Mouse (Mus musculus) limb, embryonic 15.5 days (tissue): Measurements from ENCODE around the gene Hacl1. TPM values are rescaled to one million over a fixed set of nuclear protein-coding genes. Genes with fewer than 3 reads are reported as not detected.

Experiments used
- ATAC-seq: fragments of 200-750 bp; cut with Nextera tagmentation; 2 replicates; pipeline ENCODE4 v1.8.0; 2017; ENCODE audit warnings: low read depth, moderate TSS enrichment; ENCODE audit not compliant: insufficient number of reproducible peaks, low FRiP score, low TSS enrichment
- H3K27ac ChIP-seq: fragments of 300-500 bp; sonication (generic); 2 replicates; pipeline ENCODE4 v1.5.1; 2015; ENCODE audit warnings: moderate library complexity, mild to moderate bottlenecking, inconsistent platforms
- H3K27me3 ChIP-seq: fragments of 300-500 bp; sonication (generic); 2 replicates; pipeline ENCODE4 v1.6.1; 2015; ENCODE audit warnings: inconsistent platforms
- H3K36me3 ChIP-seq: fragments of 300-500 bp; sonication (generic); 2 replicates; pipeline ENCODE4 v1.6.1; 2015; ENCODE audit warnings: inconsistent platforms
- H3K4me1 ChIP-seq: fragments of 300-500 bp; sonication (generic); 2 replicates; pipeline ENCODE4 v1.6.1; 2015; ENCODE audit warnings: inconsistent platforms
- H3K4me2 ChIP-seq: fragments of 300-500 bp; sonication (generic); 2 replicates; pipeline ENCODE4 v1.6.1; 2015; ENCODE audit warnings: mild to moderate bottlenecking, inconsistent platforms
- H3K4me3 ChIP-seq: fragments of 300-500 bp; sonication (generic); 2 replicates; pipeline ENCODE4 v1.5.1; 2015; ENCODE audit warnings: mild to moderate bottlenecking, inconsistent platforms
- H3K9ac ChIP-seq: fragments of 300-500 bp; sonication (generic); 2 replicates; pipeline ENCODE4 v1.6.1; 2015; ENCODE audit warnings: inconsistent platforms
- H3K9me3 ChIP-seq: fragments of 300-500 bp; sonication (generic); 2 replicates; pipeline ENCODE4 v1.6.1; 2016; ENCODE audit warnings: inconsistent platforms
- WGBS: fragments of 180-500 bp; shearing (Covaris S2); methylation state at CpG from one replicate; pipeline ENCODE4 v1.1.7; 2015; 5-methylcytosine and 5-hydroxymethylcytosine counted together
- polyA plus RNA-seq: library from polyadenylated mRNA; unstranded; fragments of >200 nt; fragmentation: Nextera tagmentation; extraction: Ambion mirVana; gene quantifications from 2 replicates; pipeline ENCODE4 v1.2.1, GENCODE M21; 2015

The Hacl1 gene
- polyA plus RNA-seq, 1 experiment from 2014 or later = 14.7 TPM

DNA sequence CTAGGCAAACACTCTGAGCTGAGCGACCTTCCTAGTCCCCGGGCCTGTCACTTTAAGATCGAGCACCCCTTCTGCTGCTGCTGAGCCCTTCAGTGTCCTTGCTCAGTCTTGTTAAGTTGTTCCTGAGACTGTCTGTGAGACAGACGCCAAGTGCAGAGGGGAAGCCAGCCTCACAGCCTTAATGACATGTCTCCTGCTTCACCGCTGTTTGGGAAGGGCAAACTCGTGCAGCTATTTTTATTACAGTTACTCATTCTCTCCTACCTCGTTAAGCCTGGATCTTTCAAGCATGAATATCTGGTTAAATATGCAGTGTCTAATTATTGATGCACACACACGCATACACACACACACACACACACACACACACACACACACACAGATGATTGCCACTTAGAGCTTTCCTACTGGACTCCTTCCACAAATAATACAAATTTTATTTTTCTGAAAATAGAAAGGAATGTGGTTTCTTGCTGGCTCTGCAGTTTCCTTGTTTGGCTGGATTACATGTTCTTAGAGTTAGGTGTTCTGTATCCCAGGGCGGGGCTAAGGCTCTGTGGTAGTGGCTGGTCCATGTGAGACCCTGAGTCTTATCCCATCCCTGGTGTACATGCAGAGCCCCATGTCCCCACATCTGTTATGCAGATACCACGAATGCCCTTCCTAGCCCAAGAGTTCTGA lies 18.6 kb upstream of the Hacl1 start:
- no peak overlapping the region for H3K9ac ChIP-seq
- peak overlapping the region; percentile 98 for H3K27ac ChIP-seq
- 0 out of 2 replicates have a peak, but pooled peaks have one; percentile 26 for ATAC-seq
- no peaks in the 10 kb centered on the region for H3K36me3 ChIP-seq
- no peaks in the 10 kb centered on the region for H3K27me3 ChIP-seq
- 15% methylated on average over 10 of the region's 10 CpGs for WGBS
- peaks cover 80% of the 10 kb centered on the region for H3K4me1 ChIP-seq
- H3K4me2 ChIP-seq = no peak overlapping the region
- no peak overlapping the region for H3K4me3 ChIP-seq
- no peaks in the 10 kb centered on the region for H3K9me3 ChIP-seq

DNA sequence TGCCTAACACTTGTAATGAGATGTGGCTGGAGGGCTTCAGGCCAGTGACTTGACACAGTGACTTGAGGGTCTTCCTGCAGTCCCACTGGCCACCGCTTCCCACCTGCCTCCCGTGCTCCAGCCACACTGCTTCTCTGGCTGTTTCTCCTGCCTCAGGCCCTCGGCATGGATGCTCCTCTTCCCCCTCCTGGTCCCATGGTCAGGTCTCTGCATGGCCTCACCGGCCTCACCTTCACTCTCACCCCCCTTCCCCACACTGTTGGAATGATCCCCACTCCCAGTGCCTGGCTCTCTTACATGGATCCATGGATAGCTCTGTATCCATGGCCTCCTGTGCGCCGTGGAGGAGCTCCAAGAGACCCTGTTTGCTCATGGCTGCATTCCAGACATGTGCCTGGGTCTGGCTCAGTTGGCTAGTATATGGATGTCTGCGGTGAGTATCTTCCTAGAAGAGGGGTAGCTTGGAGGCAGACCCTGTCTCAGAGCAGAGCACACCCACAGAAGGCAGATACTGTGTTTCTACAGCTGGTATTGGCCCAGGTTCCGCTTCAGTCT lies 17.1 kb upstream of the Hacl1 start:
- Histone ChIP-seq H3K4me1 (peaks cover 65% of the 10 kb centered on the region), H3K27ac (peak overlapping the region; percentile 98), H3K4me2 (no peak overlapping the region), H3K9ac (no peak overlapping the region), H3K36me3 (no peaks in the 10 kb centered on the region), H3K4me3 (no peak overlapping the region), H3K27me3 (no peaks in the 10 kb centered on the region), H3K9me3 (no peaks in the 10 kb centered on the region)
- 80% methylated on average over 8 of the region's 8 CpGs for WGBS
- ATAC-seq = no peak

DNA sequence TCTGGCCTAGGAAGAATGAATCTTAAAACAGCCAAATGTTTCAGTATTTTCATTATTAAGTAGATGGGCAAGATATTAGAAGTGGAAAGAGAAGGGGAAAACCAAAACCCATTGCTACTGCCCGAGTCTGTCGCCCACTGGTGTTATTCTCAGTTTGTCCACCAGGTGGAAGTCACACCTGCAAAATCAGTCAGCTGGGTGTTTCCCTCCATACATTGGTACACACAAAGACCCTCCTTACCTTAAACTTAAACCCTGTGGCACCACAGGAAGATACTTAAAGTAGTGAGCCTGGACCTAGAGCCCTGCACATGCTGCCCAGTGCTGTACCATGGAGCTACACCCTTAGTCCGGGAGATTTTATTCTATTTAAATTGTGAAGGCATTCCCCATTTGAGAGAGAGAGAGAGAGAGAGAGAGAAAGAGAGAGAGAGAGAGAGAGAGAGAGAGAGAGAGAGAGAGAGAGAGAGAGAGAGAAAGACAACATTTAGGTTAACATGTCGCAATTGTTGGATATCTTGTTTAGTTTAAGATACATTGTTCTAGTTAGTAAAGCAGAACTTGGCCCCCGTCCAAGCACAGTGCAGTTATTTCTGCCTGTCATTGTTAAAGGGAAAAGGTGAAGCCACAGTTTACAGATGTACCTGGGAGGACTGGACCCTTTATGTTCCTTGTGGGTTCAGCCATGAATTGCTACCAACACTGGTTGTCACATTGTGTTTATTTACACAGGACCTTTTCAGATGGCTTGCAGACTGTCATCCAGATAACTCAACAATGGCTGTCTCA lies 16.0 kb upstream of the Hacl1 start:
- no peak overlapping the region for H3K4me3 ChIP-seq
- H3K36me3 ChIP-seq = no peaks in the 10 kb centered on the region
- H3K9me3 ChIP-seq = no peaks in the 10 kb centered on the region
- ATAC-seq = no peak
- no peak overlapping the region for H3K4me2 ChIP-seq
- 31% methylated on average over 5 of the region's 5 CpGs for WGBS
- H3K9ac ChIP-seq = no peak overlapping the region
- H3K27me3 ChIP-seq = no peaks in the 10 kb centered on the region
- H3K4me1 ChIP-seq = peaks cover 54% of the 10 kb centered on the region
- H3K27ac ChIP-seq = peak overlapping the region; percentile 98; the same call in 1 of the 2 replicates

DNA sequence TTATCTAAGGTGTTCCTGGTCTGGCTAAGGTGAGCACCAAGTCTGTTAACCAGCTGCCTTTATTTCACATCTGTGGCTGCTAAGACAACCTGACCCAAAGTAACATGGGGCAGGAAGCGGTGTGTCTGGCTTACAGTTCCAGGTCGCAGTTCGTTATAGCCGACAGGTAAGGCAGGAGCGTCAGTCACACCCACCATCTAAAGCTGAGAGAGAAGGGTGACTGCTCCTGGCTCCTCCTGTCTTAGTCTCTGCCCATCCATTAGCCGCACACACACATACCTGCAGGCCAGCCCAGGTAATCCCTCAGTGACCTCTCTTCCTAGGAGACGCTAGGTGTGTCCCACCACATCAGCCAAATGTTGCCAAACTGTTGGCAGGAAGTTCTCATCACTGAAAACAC lies 15.3 kb upstream of the Hacl1 start:
- Histone ChIP-seq H3K27ac (no peak overlapping the region), H3K9me3 (no peaks in the 10 kb centered on the region), H3K4me1 (peaks cover 50% of the 10 kb centered on the region), H3K27me3 (no peaks in the 10 kb centered on the region), H3K9ac (no peak overlapping the region), H3K4me3 (no peak overlapping the region), H3K4me2 (no peak overlapping the region), H3K36me3 (no peaks in the 10 kb centered on the region)
- ATAC-seq = no peak
- WGBS = 56% methylated on average over 7 of the region's 7 CpGs

DNA sequence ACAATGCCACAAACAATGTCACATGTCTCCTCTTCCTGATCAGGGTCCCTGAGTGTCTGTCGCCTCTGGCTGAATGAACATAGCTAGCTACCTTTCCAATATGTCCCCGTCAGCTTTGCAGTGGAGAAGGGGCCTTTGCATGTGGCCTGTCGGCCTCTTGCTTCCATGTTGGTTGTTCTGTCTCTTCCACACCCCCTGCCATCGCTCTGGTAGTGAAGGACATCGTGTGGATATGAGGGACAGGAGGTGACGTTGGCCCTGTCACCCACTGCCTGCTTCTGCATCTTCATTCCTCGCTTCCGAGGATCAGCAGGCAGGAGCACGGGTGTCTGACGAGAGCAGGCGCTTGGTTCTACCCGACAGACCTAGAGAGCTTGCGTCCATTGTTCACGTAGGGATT lies 14.3 kb upstream of the Hacl1 start:
- no peak overlapping the region for H3K4me3 ChIP-seq
- H3K27me3 ChIP-seq = no peaks in the 10 kb centered on the region
- peaks cover 41% of the 10 kb centered on the region for H3K4me1 ChIP-seq
- no peak overlapping the region for H3K27ac ChIP-seq
- H3K36me3 ChIP-seq = peaks cover 3% of the 10 kb centered on the region; the same call in 1 of the 2 replicates
- WGBS = 84% methylated on average over 14 of the region's 14 CpGs
- no peaks in the 10 kb centered on the region for H3K9me3 ChIP-seq
- no peak overlapping the region for H3K9ac ChIP-seq
- no peak for ATAC-seq
- H3K4me2 ChIP-seq = no peak overlapping the region

DNA sequence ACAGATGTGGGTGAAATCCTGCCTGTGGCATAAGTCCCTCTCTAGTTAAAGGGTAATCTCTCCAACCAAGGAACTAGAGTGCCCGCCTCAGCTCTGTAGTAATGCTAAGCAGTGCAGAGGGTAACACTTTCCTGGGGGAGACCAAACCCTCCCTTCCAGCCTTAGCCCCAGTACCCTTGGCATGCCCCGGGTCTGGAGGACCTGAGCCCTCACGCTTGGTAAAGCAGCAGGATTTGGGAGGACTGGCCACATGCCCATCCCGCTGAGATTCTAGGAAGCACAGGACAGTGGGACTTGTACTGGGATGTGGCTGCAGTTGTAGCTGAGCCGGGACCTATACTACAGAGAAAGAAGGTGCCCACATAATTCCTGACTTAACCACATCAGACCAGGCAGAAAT lies 13.7 kb upstream of the Hacl1 start:
- no peak overlapping the region for H3K4me3 ChIP-seq
- H3K9ac ChIP-seq = no peak overlapping the region
- H3K36me3 ChIP-seq = peaks cover 3% of the 10 kb centered on the region; the same call in 1 of the 2 replicates
- H3K27me3 ChIP-seq = no peaks in the 10 kb centered on the region
- H3K4me2 ChIP-seq = no peak overlapping the region
- 81% methylated on average over 5 of the region's 5 CpGs for WGBS
- no peaks in the 10 kb centered on the region for H3K9me3 ChIP-seq
- no peak overlapping the region for H3K27ac ChIP-seq
- no peak for ATAC-seq
- peaks cover 36% of the 10 kb centered on the region for H3K4me1 ChIP-seq

DNA sequence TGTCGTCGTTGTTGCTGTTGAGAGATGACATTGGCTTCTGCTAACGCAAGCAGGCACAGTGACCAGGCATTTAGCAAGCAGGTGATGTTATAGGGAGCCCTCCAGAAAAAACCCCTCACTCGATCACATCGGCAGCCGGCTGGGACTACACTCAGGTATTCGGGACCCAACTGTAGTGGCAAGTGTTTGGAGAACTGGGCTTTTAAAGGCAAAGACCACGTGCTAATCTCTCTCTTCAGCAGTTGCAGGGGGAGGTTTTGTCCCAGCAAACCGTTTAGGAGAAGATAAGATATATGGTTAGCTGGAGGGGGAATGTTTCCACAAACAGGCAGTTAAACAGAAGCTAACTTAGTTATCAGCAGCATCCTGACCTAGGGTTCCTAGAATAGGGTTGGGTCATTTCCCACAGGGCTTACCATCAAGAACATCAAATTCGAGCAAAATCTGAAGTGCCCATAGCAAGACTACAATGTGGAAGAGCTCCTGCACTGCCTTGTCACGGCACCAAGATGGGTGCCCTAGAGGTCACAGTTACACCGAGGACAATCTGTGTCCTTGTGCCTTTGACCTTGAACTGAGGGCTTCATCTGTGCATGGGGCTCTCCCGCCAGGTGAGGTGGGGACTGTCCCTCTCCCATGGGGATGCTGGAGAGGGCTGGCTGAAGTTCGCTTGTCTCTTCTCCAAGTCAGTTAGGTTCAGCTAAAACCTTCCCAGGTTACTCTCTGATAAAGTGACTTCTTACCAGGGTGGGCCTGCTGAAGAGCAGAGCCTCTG lies 12.2 kb upstream of the Hacl1 start:
- Histone ChIP-seq H3K9me3 (no peaks in the 10 kb centered on the region), H3K4me2 (no peak overlapping the region), H3K4me1 (peaks cover 21% of the 10 kb centered on the region), H3K9ac (no peak overlapping the region), H3K27me3 (no peaks in the 10 kb centered on the region), H3K4me3 (no peak overlapping the region), H3K36me3 (peaks cover 3% of the 10 kb centered on the region; the same call in 1 of the 2 replicates), H3K27ac (no peak overlapping the region)
- 77% methylated on average over 14 of the region's 14 CpGs for WGBS
- no peak for ATAC-seq

DNA sequence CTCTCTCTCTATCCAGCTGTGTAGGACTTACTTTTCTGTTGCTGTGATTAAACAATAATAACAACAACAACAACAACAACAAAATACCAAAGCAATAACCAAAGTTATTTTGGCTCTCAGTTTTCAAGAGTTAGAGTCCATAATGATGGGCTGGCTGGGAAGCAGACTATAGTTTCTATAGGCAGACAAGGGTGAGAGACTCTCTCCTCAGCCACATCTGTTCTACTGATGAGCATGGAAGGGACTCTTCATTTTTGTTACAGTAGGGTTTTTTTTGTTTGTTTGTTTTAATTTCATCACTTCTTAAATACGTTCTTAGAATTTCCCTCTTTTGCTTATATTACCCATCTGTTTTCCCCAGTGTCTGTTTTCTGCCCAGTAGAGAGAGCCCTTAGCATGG lies 11.5 kb upstream of the Hacl1 start:
- 90% methylated on average over 1 of the region's 1 CpGs for WGBS
- H3K27me3 ChIP-seq = no peaks in the 10 kb centered on the region
- ATAC-seq = no peak
- H3K27ac ChIP-seq = no peak overlapping the region
- H3K36me3 ChIP-seq = peaks cover 3% of the 10 kb centered on the region; the same call in 1 of the 2 replicates
- H3K9ac ChIP-seq = no peak overlapping the region
- no peak overlapping the region for H3K4me3 ChIP-seq
- no peaks in the 10 kb centered on the region for H3K9me3 ChIP-seq
- H3K4me1 ChIP-seq = peaks cover 14% of the 10 kb centered on the region
- H3K4me2 ChIP-seq = no peak overlapping the region

DNA sequence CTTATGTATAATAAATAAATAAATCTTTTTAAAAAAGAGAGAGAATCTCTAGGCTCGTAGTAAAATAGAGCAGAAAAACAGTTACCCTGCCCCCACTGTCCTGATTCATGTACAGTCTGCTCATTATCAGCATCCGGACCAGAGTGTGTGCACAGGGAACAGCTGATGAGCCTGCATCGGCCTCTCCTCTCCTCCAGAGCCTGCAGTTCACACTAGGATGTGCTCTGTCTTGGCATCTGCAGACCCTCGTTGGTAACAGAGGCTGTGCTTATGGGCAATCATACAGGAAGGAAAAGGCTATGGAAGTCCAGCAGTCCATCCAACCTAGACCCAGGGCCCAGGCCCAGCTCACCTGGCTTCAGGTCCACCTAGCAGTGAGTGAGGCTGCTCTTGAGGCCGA lies 11.0 kb upstream of the Hacl1 start:
- no peak for ATAC-seq
- WGBS = 64% methylated on average over 5 of the region's 5 CpGs
- Histone ChIP-seq H3K4me2 (no peak overlapping the region), H3K36me3 (peaks cover 3% of the 10 kb centered on the region; the same call in 1 of the 2 replicates), H3K4me1 (peaks cover 9% of the 10 kb centered on the region; the same call in 1 of the 2 replicates), H3K9ac (no peak overlapping the region), H3K27me3 (no peaks in the 10 kb centered on the region), H3K27ac (no peak overlapping the region), H3K9me3 (no peaks in the 10 kb centered on the region), H3K4me3 (no peak overlapping the region)

DNA sequence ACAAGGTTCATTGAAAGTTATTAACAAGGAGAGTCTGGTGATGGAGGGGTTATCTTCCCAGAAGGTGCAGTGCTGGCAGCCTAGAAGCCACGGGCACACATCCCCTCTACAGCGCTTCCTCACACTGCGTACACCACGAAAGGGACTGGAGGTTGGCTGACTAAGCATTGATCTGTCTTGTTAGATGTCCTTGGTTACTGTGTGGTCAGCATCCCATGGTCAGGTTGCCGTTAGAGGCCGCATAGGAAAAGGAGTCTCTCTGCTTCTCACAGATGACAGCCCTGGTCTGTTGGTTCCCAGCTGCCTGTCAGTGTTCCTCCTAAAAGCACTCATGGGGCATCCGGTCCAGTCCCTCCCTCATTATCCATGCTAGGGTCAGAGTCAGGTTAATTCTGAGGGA lies 10.1 kb upstream of the Hacl1 start:
- H3K9me3 ChIP-seq = no peaks in the 10 kb centered on the region
- no peak for ATAC-seq
- 0 out of 2 replicates have a peak, but pooled peaks cover 3% of the 10 kb centered on the region for H3K4me1 ChIP-seq
- H3K36me3 ChIP-seq = peaks cover 3% of the 10 kb centered on the region; the same call in 1 of the 2 replicates
- WGBS = 90% methylated on average over 7 of the region's 7 CpGs
- no peaks in the 10 kb centered on the region for H3K27me3 ChIP-seq
- H3K4me2 ChIP-seq = no peak overlapping the region
- no peak overlapping the region for H3K4me3 ChIP-seq
- no peak overlapping the region for H3K9ac ChIP-seq
- H3K27ac ChIP-seq = no peak overlapping the region

DNA sequence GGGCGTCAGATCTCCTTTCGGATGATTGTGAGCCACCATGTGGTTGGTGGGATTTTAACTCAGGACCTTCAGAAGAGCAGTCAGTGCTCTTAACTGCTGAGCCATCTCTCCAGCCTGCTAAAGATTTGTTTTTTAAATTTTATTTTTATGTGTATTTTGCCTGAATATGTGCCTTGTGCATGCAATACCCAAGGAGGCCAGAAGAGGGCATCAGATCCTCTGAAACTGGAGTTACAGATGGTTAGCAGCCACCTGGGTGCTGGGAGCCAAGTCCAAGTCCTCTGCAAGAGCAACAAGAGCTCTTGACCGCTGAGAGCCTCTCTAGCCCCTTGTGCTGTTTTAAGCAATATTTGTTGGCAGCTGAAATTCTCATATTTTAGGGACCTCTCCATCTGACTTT lies 9.3 kb upstream of the Hacl1 start:
- Histone ChIP-seq H3K4me1 (0 out of 2 replicates have a peak, but pooled peaks cover 3% of the 10 kb centered on the region), H3K9ac (no peak overlapping the region)
- ATAC-seq = no peak

More for the DNA sequence above, 9.3 kb upstream of the Hacl1 start:
- Histone ChIP-seq H3K36me3 (peaks cover 3% of the 10 kb centered on the region; the same call in 1 of the 2 replicates), H3K27ac (no peak overlapping the region), H3K27me3 (no peaks in the 10 kb centered on the region), H3K4me3 (no peak overlapping the region), H3K9me3 (no peaks in the 10 kb centered on the region), H3K4me2 (no peak overlapping the region)
- WGBS = 94% methylated on average over 3 of the region's 3 CpGs
